Mouse (Mus musculus): ENCODE measurements around the gene Racgap1. TPM values are rescaled to one million over a fixed set of nuclear protein-coding genes. Genes with fewer than 3 reads are reported as not detected.

Racgap1 gene
- polyA plus RNA-seq, 1 experiment from 2014 or later, result 44.9 TPM

GRCm38 (mm10) chr15:99590429-99591084, 60.9 kb downstream of the Racgap1 start, which contains the start of gene Aqp5:
Gene Aqp5, plus strand, starts transcription at chr15:99590782.
- H3K4me2 ChIP-seq (replicated peaks), result peak within 1 kb of the TSS; percentile 49

GRCm38 (mm10) chr15:99589704-99590103, 61.8 kb downstream of the Racgap1 start:
- Histone ChIP-seq H3K4me2 (replicated peaks) (no peak overlapping the region), H3K9me3 (ENCODE audit: control insufficient read depth, low read length) (no peaks in the 10 kb centered on the region), H3K9ac (no peak overlapping the region), H3K36me3 (replicated peaks; ENCODE audit: control insufficient read depth, insufficient read depth) (no peaks in the 10 kb centered on the region), H3K4me3 (replicated peaks; ENCODE audit: low read length) (no peak overlapping the region), H3K27me3 (ENCODE audit: control insufficient read depth, insufficient read depth, low read length) (peaks cover 95% of the 10 kb centered on the region), H3K4me1 (replicated peaks; ENCODE audit: control insufficient read depth, insufficient read depth, low read length) (peaks cover 5% of the 10 kb centered on the region), H3K27ac (no peak overlapping the region)
- no peak for ATAC-seq (ENCODE audit: low FRiP score)
- 25% methylated on average over 7 of the region's 7 CpGs for WGBS
- DNase-seq (ENCODE audit: low spot score), result no peak

More at GRCm38 (mm10) chr15:99590429-99591084, 60.9 kb downstream of the Racgap1 start, which contains the start of gene Aqp5:
- Histone ChIP-seq H3K9ac (peak within 1 kb of the TSS; percentile 52), H3K4me3 (replicated peaks; ENCODE audit: low read length) (peak within 1 kb of the TSS; percentile 39), H3K27me3 (ENCODE audit: control insufficient read depth, insufficient read depth, low read length) (peaks cover 87% of the 10 kb centered on the region), H3K4me1 (replicated peaks; ENCODE audit: control insufficient read depth, insufficient read depth, low read length) (0 out of 2 replicates have a peak, but pooled peaks cover 3% of the 10 kb centered on the region), H3K27ac (no peak within 1 kb of the TSS), H3K9me3 (ENCODE audit: control insufficient read depth, low read length) (no peaks in the 10 kb centered on the region), H3K36me3 (replicated peaks; ENCODE audit: control insufficient read depth, insufficient read depth) (no peaks in the 10 kb centered on the region)
- DNase-seq (ENCODE audit: low spot score) (no peak), ATAC-seq (ENCODE audit: low FRiP score) (peak; percentile 55; the same call in 1 of the 2 replicates)
- WGBS, result under 1% methylated on average over 69 of the region's 83 CpGs

GRCm38 (mm10) chr15:99589237-99589636, 62.2 kb downstream of the Racgap1 start:
- H3K9me3 ChIP-seq (ENCODE audit: control insufficient read depth, low read length), result no peaks in the 10 kb centered on the region
- H3K27ac ChIP-seq, result no peak overlapping the region
- H3K4me2 ChIP-seq (replicated peaks), result no peak overlapping the region
- H3K36me3 ChIP-seq (replicated peaks; ENCODE audit: control insufficient read depth, insufficient read depth), result no peaks in the 10 kb centered on the region
- H3K9ac ChIP-seq, result no peak overlapping the region
- ATAC-seq (ENCODE audit: low FRiP score), result no peak
- 2% methylated on average over 9 of the region's 9 CpGs for WGBS
- H3K4me3 ChIP-seq (replicated peaks; ENCODE audit: low read length), result no peak overlapping the region
- peaks cover 10% of the 10 kb centered on the region for H3K4me1 ChIP-seq (replicated peaks; ENCODE audit: control insufficient read depth, insufficient read depth, low read length)
- H3K27me3 ChIP-seq (ENCODE audit: control insufficient read depth, insufficient read depth, low read length), result peaks cover 97% of the 10 kb centered on the region
- no peak for DNase-seq (ENCODE audit: low spot score)

GRCm38 (mm10) chr15:99586525-99586924, 64.9 kb downstream of the Racgap1 start:
- DNase-seq (ENCODE audit: low spot score) (no peak), ATAC-seq (ENCODE audit: low FRiP score) (no peak)
- H3K27me3 ChIP-seq (ENCODE audit: control insufficient read depth, insufficient read depth, low read length), result peaks cover 91% of the 10 kb centered on the region
- peaks cover 13% of the 10 kb centered on the region for H3K4me1 ChIP-seq (replicated peaks; ENCODE audit: control insufficient read depth, insufficient read depth, low read length)
- no peak overlapping the region for H3K4me2 ChIP-seq (replicated peaks)
- no peak overlapping the region for H3K9ac ChIP-seq
- no peak overlapping the region for H3K4me3 ChIP-seq (replicated peaks; ENCODE audit: low read length)
- 94% methylated on average over 3 of the region's 3 CpGs for WGBS
- H3K9me3 ChIP-seq (ENCODE audit: control insufficient read depth, low read length), result no peaks in the 10 kb centered on the region
- H3K36me3 ChIP-seq (replicated peaks; ENCODE audit: control insufficient read depth, insufficient read depth), result no peaks in the 10 kb centered on the region
- no peak overlapping the region for H3K27ac ChIP-seq

GRCm38 (mm10) chr15:99585741-99586140, 65.7 kb downstream of the Racgap1 start:
- Histone ChIP-seq H3K4me3 (replicated peaks; ENCODE audit: low read length) (no peak overlapping the region), H3K36me3 (replicated peaks; ENCODE audit: control insufficient read depth, insufficient read depth) (no peaks in the 10 kb centered on the region), H3K27ac (no peak overlapping the region), H3K9ac (no peak overlapping the region), H3K9me3 (ENCODE audit: control insufficient read depth, low read length) (no peaks in the 10 kb centered on the region), H3K4me2 (replicated peaks) (no peak overlapping the region), H3K4me1 (replicated peaks; ENCODE audit: control insufficient read depth, insufficient read depth, low read length) (peaks cover 10% of the 10 kb centered on the region), H3K27me3 (ENCODE audit: control insufficient read depth, insufficient read depth, low read length) (peaks cover 92% of the 10 kb centered on the region)
- ATAC-seq (ENCODE audit: low FRiP score) (no peak), DNase-seq (ENCODE audit: low spot score) (no peak)
- 67% methylated on average over 6 of the region's 6 CpGs for WGBS

GRCm38 (mm10) chr15:99584407-99585202, 66.9 kb downstream of the Racgap1 start:
- H3K4me3 ChIP-seq (replicated peaks; ENCODE audit: low read length), result peak overlapping the region; percentile 10; the same call in 1 of the 2 replicates
- under 1% methylated on average over 24 of the region's 24 CpGs for WGBS

GRCm38 (mm10) chr15:99583463-99584344, 67.8 kb downstream of the Racgap1 start:
- H3K9ac ChIP-seq, result peak overlapping the region; percentile 44; the same call in 1 of the 2 replicates
- DNase-seq (ENCODE audit: low spot score) (no peak), ATAC-seq (ENCODE audit: low FRiP score) (peak; percentile 41; the same call in 1 of the 2 replicates)
- WGBS, result 3% methylated on average over 40 of the region's 54 CpGs
- H3K27me3 ChIP-seq (ENCODE audit: control insufficient read depth, insufficient read depth, low read length), result peaks cover 72% of the 10 kb centered on the region
- H3K4me1 ChIP-seq (replicated peaks; ENCODE audit: control insufficient read depth, insufficient read depth, low read length), result peaks cover 10% of the 10 kb centered on the region
- H3K4me2 ChIP-seq (replicated peaks), result peak overlapping the region; percentile 50
- no peaks in the 10 kb centered on the region for H3K9me3 ChIP-seq (ENCODE audit: control insufficient read depth, low read length)
- peak overlapping the region; percentile 20 for H3K4me3 ChIP-seq (replicated peaks; ENCODE audit: low read length)
- H3K36me3 ChIP-seq (replicated peaks; ENCODE audit: control insufficient read depth, insufficient read depth), result no peaks in the 10 kb centered on the region
- H3K27ac ChIP-seq, result no peak overlapping the region

More at GRCm38 (mm10) chr15:99584407-99585202, 66.9 kb downstream of the Racgap1 start:
- no peak for DNase-seq (ENCODE audit: low spot score)
- Histone ChIP-seq H3K9ac (peak overlapping the region; percentile 9; the same call in 1 of the 2 replicates), H3K27me3 (ENCODE audit: control insufficient read depth, insufficient read depth, low read length) (peaks cover 81% of the 10 kb centered on the region), H3K4me1 (replicated peaks; ENCODE audit: control insufficient read depth, insufficient read depth, low read length) (peaks cover 10% of the 10 kb centered on the region), H3K27ac (no peak overlapping the region), H3K9me3 (ENCODE audit: control insufficient read depth, low read length) (no peaks in the 10 kb centered on the region), H3K4me2 (replicated peaks) (peak overlapping the region; percentile 50), H3K36me3 (replicated peaks; ENCODE audit: control insufficient read depth, insufficient read depth) (no peaks in the 10 kb centered on the region)
- no peak for ATAC-seq (ENCODE audit: low FRiP score)

GRCm38 (mm10) chr15:99578802-99579485, 72.5 kb downstream of the Racgap1 start, which contains the start of gene Aqp2:
Gene Aqp2, plus strand, starts transcription at chr15:99579055.
- Histone ChIP-seq H3K4me1 (replicated peaks; ENCODE audit: control insufficient read depth, insufficient read depth, low read length) (0 out of 2 replicates have a peak, but pooled peaks cover 4% of the 10 kb centered on the region), H3K36me3 (replicated peaks; ENCODE audit: control insufficient read depth, insufficient read depth) (no peaks in the 10 kb centered on the region), H3K9me3 (ENCODE audit: control insufficient read depth, low read length) (no peaks in the 10 kb centered on the region), H3K9ac (no peak within 1 kb of the TSS), H3K4me3 (replicated peaks; ENCODE audit: low read length) (no peak within 1 kb of the TSS), H3K4me2 (replicated peaks) (no peak within 1 kb of the TSS), H3K27me3 (ENCODE audit: control insufficient read depth, insufficient read depth, low read length) (peaks cover 25% of the 10 kb centered on the region), H3K27ac (no peak within 1 kb of the TSS)
- DNase-seq (ENCODE audit: low spot score), result no peak
- WGBS, result 81% methylated on average over 26 of the region's 26 CpGs
- ATAC-seq (ENCODE audit: low FRiP score), result no peak
